Mouse (Mus musculus) limb, embryonic 11.5 days (tissue): ENCODE measurements around the gene Ehd3. TPM values are rescaled to one million over a fixed set of nuclear protein-coding genes. Genes with fewer than 3 reads are reported as not detected.

ENCODE experiments used
- ATAC-seq: fragments of 200-750 bp; cut with Nextera tagmentation; 2 replicates; pipeline ENCODE4 v1.8.0; 2017; ENCODE audit warnings: low read depth; ENCODE audit not compliant: insufficient number of reproducible peaks, low FRiP score, low TSS enrichment
- DNase-seq: peaks from one replicate; pipeline ENCODE4 v3.0.0-alpha.2; 2015; ENCODE audit warnings: low spot score
- H3K27ac ChIP-seq: fragments of 300-500 bp; sonication (generic); replicated peaks from 2 replicates; pipeline ENCODE4 v1.5.1; 2014; ENCODE audit warnings: low read depth, mild to moderate bottlenecking, low read length
- H3K27me3 ChIP-seq: fragments of 300-500 bp; sonication (generic); 2 replicates; pipeline ENCODE4 v1.6.1; 2014; ENCODE audit warnings: mild to moderate bottlenecking, low read length, mixed read lengths; ENCODE audit not compliant: control insufficient read depth, insufficient read depth
- H3K36me3 ChIP-seq: fragments of 300-500 bp; sonication (generic); 2 replicates; pipeline ENCODE4 v1.6.1; 2014; ENCODE audit warnings: mild to moderate bottlenecking, low read length, moderate library complexity, mixed read lengths; ENCODE audit not compliant: control insufficient read depth, insufficient read depth
- H3K4me1 ChIP-seq: fragments of 300-500 bp; sonication (generic); 2 replicates; pipeline ENCODE4 v1.6.1; 2014; ENCODE audit warnings: low read length, mixed read lengths; ENCODE audit not compliant: control insufficient read depth, insufficient read depth
- H3K4me2 ChIP-seq: fragments of 300-500 bp; sonication (generic); 2 replicates; pipeline ENCODE4 v1.6.1; 2014; ENCODE audit warnings: low read depth, mild to moderate bottlenecking, moderate library complexity; ENCODE audit not compliant: severe bottlenecking
- H3K4me3 ChIP-seq: fragments of 300-500 bp; sonication (generic); 2 replicates; pipeline ENCODE4 v1.5.1; 2014; ENCODE audit warnings: low read depth, low read length
- H3K9ac ChIP-seq: fragments of 300-500 bp; sonication (generic); 2 replicates; pipeline ENCODE4 v1.6.1; 2014; ENCODE audit warnings: mild to moderate bottlenecking, low read length
- H3K9me3 ChIP-seq: fragments of 300-500 bp; sonication (generic); 2 replicates; pipeline ENCODE4 v1.6.1; 2016; ENCODE audit warnings: low read length; ENCODE audit not compliant: control insufficient read depth
- WGBS: fragments of 180-500 bp; shearing (Covaris S2); extraction: QIAGEN DNeasy Blood & Tissue Kit; methylation state at CpG from one replicate; pipeline ENCODE4 v1.1.7; 2014; 5-methylcytosine and 5-hydroxymethylcytosine counted together
- polyA plus RNA-seq: library from polyadenylated mRNA; unstranded; fragments of >200 nt; fragmentation: Nextera tagmentation; extraction: Ambion mirVana; gene quantifications from 2 replicates; pipeline ENCODE4 v1.2.1, GENCODE M21; 2014

Gene Ehd3
- polyA plus RNA-seq, 1 experiment from 2014 or later = 9.5 TPM

DNA sequence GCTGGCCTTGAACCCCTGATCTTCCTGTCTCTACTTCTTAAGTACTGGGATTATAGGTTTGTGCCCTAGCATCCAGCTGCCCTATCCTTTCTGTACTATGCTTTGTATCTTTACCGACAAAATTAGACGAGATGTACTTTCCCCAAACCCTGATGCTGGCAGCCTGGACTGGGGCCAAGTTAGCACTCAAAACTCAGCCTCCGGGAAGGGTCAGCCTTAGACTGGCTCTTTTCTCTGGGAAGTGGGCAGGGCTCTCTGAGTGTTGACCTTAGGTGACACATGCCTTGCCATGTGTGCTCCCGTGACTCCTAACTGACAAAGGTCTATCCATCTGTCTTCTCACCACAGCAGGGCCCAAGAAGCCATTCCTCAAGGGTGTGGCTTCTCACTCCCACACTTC, 16.8 kb downstream of the Ehd3 start:
- ATAC-seq = no peak
- DNase-seq = no peak
- Histone ChIP-seq H3K4me1 (peaks cover 4% of the 10 kb centered on the region; the same call in 1 of the 2 replicates), H3K36me3 (no peaks in the 10 kb centered on the region), H3K27ac (no peak overlapping the region), H3K4me3 (no peak overlapping the region), H3K9me3 (no peaks in the 10 kb centered on the region), H3K27me3 (no peaks in the 10 kb centered on the region), H3K9ac (no peak overlapping the region), H3K4me2 (no peak overlapping the region)
- 80% methylated on average over 4 of the region's 4 CpGs for WGBS

DNA sequence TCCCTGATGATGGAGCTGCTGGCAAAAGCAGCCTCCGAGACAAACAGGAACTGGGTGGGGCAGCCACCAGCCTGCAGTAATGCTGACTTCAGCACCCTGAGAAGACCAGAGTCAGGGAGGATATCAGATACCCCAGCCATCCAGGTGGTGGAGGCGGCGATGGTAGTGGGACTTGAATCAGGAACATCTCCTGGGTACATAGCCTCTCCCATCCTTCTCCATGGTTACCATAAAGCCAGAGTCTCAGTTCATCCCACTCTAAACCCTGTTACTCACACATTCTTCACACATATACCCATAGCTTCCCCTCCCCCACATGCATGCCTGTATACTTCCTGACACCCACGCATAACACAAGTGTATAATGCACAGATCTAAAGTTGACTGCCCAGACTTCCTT, 18.3 kb downstream of the Ehd3 start:
- Histone ChIP-seq H3K4me1 (peaks cover 4% of the 10 kb centered on the region; the same call in 1 of the 2 replicates), H3K9ac (no peak overlapping the region), H3K27ac (no peak overlapping the region), H3K9me3 (no peaks in the 10 kb centered on the region), H3K4me3 (no peak overlapping the region), H3K4me2 (no peak overlapping the region), H3K27me3 (no peaks in the 10 kb centered on the region), H3K36me3 (no peaks in the 10 kb centered on the region)
- 83% methylated on average over 4 of the region's 4 CpGs for WGBS
- ATAC-seq (no peak), DNase-seq (no peak)

DNA sequence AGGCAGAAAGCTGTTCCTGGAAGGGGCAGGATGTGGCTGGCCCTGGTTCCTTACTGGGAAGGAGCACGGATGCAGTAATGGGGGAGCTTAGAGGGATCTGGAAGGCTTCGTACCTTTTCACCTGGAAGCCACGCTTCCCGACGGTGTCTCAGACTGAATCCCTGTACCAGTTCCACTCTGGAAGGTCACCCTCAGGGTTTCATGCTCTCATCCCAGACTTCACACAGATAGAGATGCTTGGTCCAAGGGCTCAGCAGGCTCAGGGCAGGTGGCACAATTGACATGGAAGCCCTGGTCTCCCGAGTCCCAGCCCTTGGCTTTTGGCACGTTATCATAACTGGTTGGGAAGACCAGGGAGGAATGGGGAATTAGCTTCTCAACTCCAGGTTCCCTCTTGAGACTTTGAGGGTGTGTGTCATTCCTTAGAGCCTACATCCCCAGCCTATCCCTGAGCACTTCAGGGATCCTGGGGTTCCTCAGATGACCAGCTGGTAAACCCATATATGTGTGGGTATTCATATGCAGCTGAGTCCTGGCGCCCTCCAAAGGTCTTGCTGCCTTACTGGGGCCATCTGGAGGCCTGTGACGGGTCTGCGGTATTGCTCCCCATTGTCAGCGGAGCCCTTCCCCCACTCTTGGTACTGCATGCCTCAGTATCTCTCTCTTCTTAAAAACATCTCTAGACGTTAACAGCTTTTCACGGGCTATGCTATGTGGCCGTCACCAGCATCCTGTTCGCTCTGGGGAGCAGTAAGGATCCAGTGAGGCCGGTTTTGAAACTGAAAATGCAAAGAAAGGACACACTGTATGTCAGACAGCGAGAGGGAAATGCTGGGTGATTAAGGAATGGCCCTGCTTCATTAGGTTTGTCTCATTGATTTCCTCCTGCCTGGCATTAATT, 19.4 kb downstream of the Ehd3 start:
- Histone ChIP-seq H3K4me1 (peaks cover 4% of the 10 kb centered on the region; the same call in 1 of the 2 replicates), H3K4me3 (no peak overlapping the region), H3K27me3 (no peaks in the 10 kb centered on the region), H3K9me3 (no peaks in the 10 kb centered on the region), H3K4me2 (no peak overlapping the region), H3K9ac (no peak overlapping the region), H3K36me3 (no peaks in the 10 kb centered on the region), H3K27ac (no peak overlapping the region)
- DNase-seq (no peak), ATAC-seq (no peak)
- WGBS = 72% methylated on average over 17 of the region's 17 CpGs

DNA sequence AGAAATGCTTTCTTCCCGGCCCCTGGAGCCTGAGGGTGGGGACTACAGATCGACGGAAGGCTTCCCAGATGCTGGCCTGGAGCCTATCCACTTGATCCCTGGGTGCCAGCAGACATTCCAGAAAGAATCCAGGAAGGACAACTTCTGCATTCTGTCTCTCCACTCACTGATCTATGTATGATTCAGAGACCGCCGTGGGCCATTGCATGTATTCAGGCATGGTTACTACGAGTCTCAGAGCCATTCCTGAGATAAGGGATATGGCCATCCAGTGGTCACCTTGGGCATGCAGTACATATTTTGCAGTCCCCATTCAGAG, 20.0 kb downstream of the Ehd3 start:
- 64% methylated on average over 6 of the region's 6 CpGs for WGBS
- Histone ChIP-seq H3K4me1 (peaks cover 4% of the 10 kb centered on the region; the same call in 1 of the 2 replicates), H3K9ac (no peak overlapping the region), H3K27me3 (no peaks in the 10 kb centered on the region), H3K4me3 (no peak overlapping the region), H3K36me3 (0 out of 2 replicates have a peak, but pooled peaks cover 2% of the 10 kb centered on the region), H3K9me3 (no peaks in the 10 kb centered on the region), H3K27ac (no peak overlapping the region), H3K4me2 (no peak overlapping the region)
- DNase-seq (no peak), ATAC-seq (no peak)

GRCm38 (mm10) chr17:73826106-73826505, 22.2 kb downstream of the Ehd3 start:
- Histone ChIP-seq H3K9ac (no peak overlapping the region), H3K4me3 (no peak overlapping the region), H3K4me2 (no peak overlapping the region), H3K4me1 (peaks cover 4% of the 10 kb centered on the region; the same call in 1 of the 2 replicates), H3K9me3 (no peaks in the 10 kb centered on the region), H3K36me3 (0 out of 2 replicates have a peak, but pooled peaks cover 2% of the 10 kb centered on the region), H3K27me3 (no peaks in the 10 kb centered on the region), H3K27ac (no peak overlapping the region)
- 90% methylated on average over 6 of the region's 6 CpGs for WGBS
- ATAC-seq (no peak), DNase-seq (no peak)

DNA sequence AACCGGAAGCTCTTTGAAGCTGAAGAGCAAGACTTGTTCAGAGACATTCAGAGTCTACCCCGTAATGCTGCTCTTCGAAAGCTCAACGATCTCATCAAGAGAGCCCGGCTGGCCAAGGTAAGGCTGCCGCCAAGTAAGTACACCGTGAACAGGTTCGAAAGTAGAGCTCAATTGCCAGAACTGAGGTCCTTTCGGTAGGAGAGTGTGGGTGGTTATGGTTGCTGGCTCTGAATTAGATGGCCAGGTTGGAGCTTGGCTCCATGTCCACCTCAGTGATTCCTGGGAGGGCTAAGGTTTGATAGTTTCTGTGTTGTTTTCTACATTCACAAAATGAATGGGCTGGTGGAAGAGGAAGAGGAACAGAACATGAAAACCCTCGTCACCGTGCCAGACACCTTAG, 23.5 kb downstream of the Ehd3 start:
- Histone ChIP-seq H3K9ac (no peak overlapping the region), H3K4me1 (peaks cover 4% of the 10 kb centered on the region; the same call in 1 of the 2 replicates), H3K4me2 (no peak overlapping the region), H3K27ac (no peak overlapping the region), H3K36me3 (0 out of 2 replicates have a peak, but pooled peaks cover 2% of the 10 kb centered on the region), H3K4me3 (no peak overlapping the region), H3K9me3 (no peaks in the 10 kb centered on the region), H3K27me3 (no peaks in the 10 kb centered on the region)
- WGBS = 96% methylated on average over 11 of the region's 11 CpGs
- ATAC-seq (no peak), DNase-seq (no peak)

DNA sequence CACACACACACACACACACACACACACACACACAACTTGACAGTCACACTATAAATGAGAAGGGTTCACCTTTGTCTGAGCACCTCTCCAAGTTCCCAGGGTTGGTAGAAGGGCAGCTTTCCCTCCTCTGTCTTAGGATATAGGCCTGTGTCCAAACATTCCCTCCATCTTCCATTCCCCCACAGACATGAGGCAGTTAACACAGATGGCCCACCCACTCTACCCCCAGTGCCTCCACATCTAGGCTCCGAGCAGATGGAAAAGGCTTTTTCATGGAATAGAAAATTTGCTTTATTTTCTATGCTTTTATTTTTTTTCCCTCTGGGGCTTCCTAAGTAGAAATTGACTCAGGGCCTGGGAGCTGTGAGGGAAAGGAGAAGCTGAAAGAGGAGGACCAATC, 26.6 kb downstream of the Ehd3 start:
- ATAC-seq = no peak
- Histone ChIP-seq H3K36me3 (0 out of 2 replicates have a peak, but pooled peaks cover 2% of the 10 kb centered on the region), H3K4me2 (no peak overlapping the region), H3K4me3 (no peak overlapping the region), H3K9me3 (no peaks in the 10 kb centered on the region), H3K27me3 (no peaks in the 10 kb centered on the region), H3K27ac (no peak overlapping the region), H3K4me1 (no peaks in the 10 kb centered on the region), H3K9ac (no peak overlapping the region)
- DNase-seq = no peak
- WGBS = 91% methylated on average over 1 of the region's 1 CpGs

- Histone ChIP-seq H3K4me1 (no peaks in the 10 kb centered on the region), H3K9me3 (no peaks in the 10 kb centered on the region), H3K4me2 (no peak overlapping the region), H3K4me3 (no peak overlapping the region), H3K9ac (no peak overlapping the region), H3K27me3 (no peaks in the 10 kb centered on the region), H3K36me3 (0 out of 2 replicates have a peak, but pooled peaks cover 2% of the 10 kb centered on the region), H3K27ac (no peak overlapping the region)
- WGBS = 54% methylated on average over 4 of the region's 4 CpGs
- DNase-seq (no peak), ATAC-seq (no peak)
Observed at GRCm38 (mm10) chr17:73831427-73831826, 27.5 kb downstream of the Ehd3 start.
